Mouse (Mus musculus) MEL (cell line): ENCODE results near the gene Acvr1.

ENCODE experiments used
- CTCF ChIP-seq, 3 experiments: IDR thresholded peaks in 2 of 3; conservative IDR thresholded peaks in 1 of 3; 2 replicates each; pipeline ENCODE4 v1.5.1; 2011 to 2012; ENCODE audit warnings: low read length in 3 of 3, low read depth in 2 of 3, mild to moderate bottlenecking in 2 of 3, improper control_type of control experiment in 1 of 3, inconsistent platforms in 1 of 3, mixed read lengths in 1 of 3, moderate library complexity in 1 of 3; ENCODE audit not compliant: control insufficient read depth in 1 of 3, insufficient read depth in 1 of 3, poor library complexity in 1 of 3, severe bottlenecking in 1 of 3
- EP300 ChIP-seq, 2 experiments: IDR thresholded peaks; 2 replicates each; pipeline ENCODE4 v1.6.1; 2011; ENCODE audit warnings: improper control_type of control experiment in 2 of 2, low read length in 2 of 2, low read depth in 1 of 2, mild to moderate bottlenecking in 1 of 2
- GATA1 ChIP-seq: IDR thresholded peaks from 2 replicates; pipeline ENCODE4 v1.6.1; 2011; ENCODE audit warnings: low read depth, low read length, improper control_type of control experiment
- HCFC1 ChIP-seq: IDR thresholded peaks from 2 replicates; pipeline ENCODE4 v1.6.1; 2012; ENCODE audit warnings: low read depth, mild to moderate bottlenecking, inconsistent platforms, low read length, improper control_type of control experiment, moderate library complexity
- JUND ChIP-seq: IDR thresholded peaks from 2 replicates; pipeline ENCODE4 v1.6.1; 2011; ENCODE audit warnings: low read depth, mild to moderate bottlenecking, improper control_type of control experiment, low read length
- KAT2A ChIP-seq: conservative IDR thresholded peaks from 2 replicates; pipeline ENCODE4 v1.6.1; 2012; ENCODE audit warnings: low read depth, low read length, improper control_type of control experiment, inconsistent platforms
- MAZ ChIP-seq: IDR thresholded peaks from 2 replicates; pipeline ENCODE4 v1.6.1; 2012; ENCODE audit warnings: low read depth, mild to moderate bottlenecking, inconsistent platforms, low read length, improper control_type of control experiment
- MEF2A ChIP-seq: IDR thresholded peaks from 2 replicates; pipeline ENCODE4 v1.6.1; 2014; ENCODE audit warnings: low read depth, mild to moderate bottlenecking, inconsistent platforms, low read length, improper control_type of control experiment; ENCODE audit not compliant: poor library complexity, insufficient replicate concordance, severe bottlenecking; ENCODE audit errors: extremely low read depth
- MXI1 ChIP-seq: IDR thresholded peaks from 2 replicates; pipeline ENCODE4 v1.6.1; 2011; ENCODE audit warnings: mild to moderate bottlenecking, low read depth, low read length, improper control_type of control experiment
- POLR2A ChIP-seq, 2 experiments: IDR thresholded peaks; 2 replicates each; pipeline ENCODE4 v1.6.1; 2011 to 2012; ENCODE audit warnings: low read length in 2 of 2, mild to moderate bottlenecking in 2 of 2, control low read depth in 1 of 2, improper control_type of control experiment in 1 of 2, low read depth in 1 of 2, moderate library complexity in 1 of 2; ENCODE audit not compliant: control insufficient read depth in 1 of 2, insufficient read depth in 1 of 2, poor library complexity in 1 of 2
- SMC3 ChIP-seq: IDR thresholded peaks from 2 replicates; pipeline ENCODE4 v1.6.1; 2011; ENCODE audit warnings: low read depth, low read length, improper control_type of control experiment
- TBP ChIP-seq: IDR thresholded peaks from 2 replicates; pipeline ENCODE4 v1.8.0; 2011; ENCODE audit warnings: low read depth, low read length, improper control_type of control experiment
- ZKSCAN1 ChIP-seq: IDR thresholded peaks from 2 replicates; pipeline ENCODE4 v1.6.1; 2012; ENCODE audit warnings: low read depth, mild to moderate bottlenecking, inconsistent platforms, low read length, improper control_type of control experiment, moderate library complexity

DNA sequence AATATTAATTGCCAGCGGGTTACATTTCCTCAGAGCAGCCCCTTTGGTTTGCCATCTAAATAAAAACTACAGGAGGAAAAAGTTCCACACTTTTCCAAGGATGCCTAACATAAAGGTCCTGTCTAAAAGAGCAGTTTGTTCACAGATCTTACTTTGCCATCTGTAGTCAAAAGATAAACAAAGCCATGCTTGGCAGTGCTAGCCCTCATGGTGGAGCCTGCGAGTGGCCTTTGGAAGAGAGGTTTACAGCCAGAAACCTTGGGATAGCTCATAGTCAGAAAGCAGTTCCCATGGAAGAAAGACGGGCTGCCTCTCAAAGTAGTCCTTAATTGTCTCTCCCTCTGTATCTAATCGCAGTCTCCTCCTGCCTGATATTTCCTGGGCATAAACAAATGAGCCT, 36.4 kb downstream of the Acvr1 start:
- TF ChIP-seq JUND (no peak), CTCF (IDR thresholded peaks at IDR 0.05 in 2 of 3, conservative IDR thresholded peaks at IDR 0.05 in 1 of 3; ENCODE audit: control insufficient read depth in 1 of 3, insufficient read depth in 1 of 3, low read depth in 2 of 3, low read length in 3 of 3, poor library complexity in 1 of 3, severe bottlenecking in 1 of 3) (no peak), EP300 (IDR thresholded peaks at IDR 0.05; ENCODE audit: low read depth in 1 of 2, low read length in 2 of 2) (no peak), MAZ (no peak), TBP (no peak), GATA1 (no peak), ZKSCAN1 (no peak), SMC3 (no peak), MEF2A (no peak), MXI1 (no peak), KAT2A (no peak), POLR2A (IDR thresholded peaks at IDR 0.05; ENCODE audit: control insufficient read depth in 1 of 2, insufficient read depth in 1 of 2, low read depth in 1 of 2, low read length in 2 of 2, poor library complexity in 1 of 2) (no peak), HCFC1 (no peak)
